Mouse (Mus musculus): ENCODE results near the gene Flywch1.

Gene Flywch1

GRCm38 (mm10) chr17:23721886-23722285 lies 49.5 kb downstream of the Flywch1 start:
- no peak for DNase-seq (ENCODE audit: extremely low read depth, insufficient read length, low spot score)

GRCm38 (mm10) chr17:23719455-23719854 lies 51.9 kb downstream of the Flywch1 start:
- no peak for DNase-seq (ENCODE audit: extremely low read depth, insufficient read length, low spot score)

- no peak for DNase-seq (ENCODE audit: extremely low read depth, insufficient read length, low spot score)
These were observed 54.4 kb downstream of the Flywch1 start for GRCm38 (mm10) chr17:23717003-23717402.

- peak; percentile 42 for DNase-seq (ENCODE audit: extremely low read depth, insufficient read length, low spot score)
These were observed 65.2 kb downstream of the Flywch1 start for GRCm38 (mm10) chr17:23706212-23706611.

GRCm38 (mm10) chr17:23705525-23706104 lies 65.8 kb downstream of the Flywch1 start:
- no peak for DNase-seq (ENCODE audit: extremely low read depth, insufficient read length, low spot score)

DNA sequence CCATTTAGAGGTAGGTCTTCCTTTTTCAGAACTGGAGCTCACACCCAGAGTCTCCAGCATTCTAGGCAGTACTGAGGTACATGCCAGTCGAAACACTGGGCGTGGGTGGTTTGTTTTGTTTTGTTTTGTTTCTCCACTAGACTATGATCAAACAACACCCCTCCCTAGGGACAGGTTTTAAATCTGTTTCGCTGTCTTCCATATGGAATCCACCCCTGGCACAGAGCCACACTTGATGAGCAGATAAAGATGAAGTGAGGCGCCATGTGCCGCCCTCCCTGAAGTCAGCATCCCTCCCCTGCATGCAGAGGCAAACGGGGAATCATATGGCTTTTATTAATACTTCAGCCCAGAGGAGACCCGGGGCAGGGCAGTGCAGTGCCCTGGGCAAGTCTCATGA lies 66.7 kb downstream of the Flywch1 start:
- no peak for DNase-seq (ENCODE audit: extremely low read depth, insufficient read length, low spot score)

DNA sequence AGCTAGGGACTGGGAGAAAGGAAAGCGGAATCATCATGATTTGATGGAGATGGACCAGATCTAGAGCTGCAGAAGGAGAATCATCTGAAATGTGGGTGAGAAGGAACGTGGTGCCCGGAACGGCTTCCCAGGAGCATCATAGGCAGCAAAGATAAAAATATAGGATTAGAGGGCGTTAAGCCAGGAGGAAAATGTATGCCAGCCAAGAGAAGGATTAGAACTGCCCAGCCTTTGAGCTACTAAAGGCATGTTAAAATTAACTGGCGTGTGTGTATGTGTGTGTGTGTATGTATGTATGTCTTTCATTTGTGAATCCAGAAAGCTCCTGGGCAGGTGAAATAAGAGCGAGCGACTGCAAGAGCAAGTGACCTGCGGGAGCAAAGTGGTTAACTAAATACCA lies 68.1 kb downstream of the Flywch1 start:
- DNase-seq (ENCODE audit: extremely low read depth, insufficient read length, low spot score), result no peak
